Mouse (Mus musculus) spleen, adult 2 months (tissue): ENCODE measurements around the gene Rasa3.

Source experiments
- CTCF ChIP-seq: fragments of 200-500 bp; IDR thresholded peaks from 2 replicates; pipeline ENCODE4 v1.5.1; 2011; ENCODE audit warnings: mild to moderate bottlenecking, inconsistent platforms; ENCODE audit not compliant: insufficient read depth, insufficient read length, insufficient replicate concordance; ENCODE audit errors: extremely low read depth
- POLR2A ChIP-seq: fragments of 200-500 bp; IDR thresholded peaks from 2 replicates; pipeline ENCODE4 v1.6.1; 2011; ENCODE audit warnings: low read depth, low read length, inconsistent platforms

GRCm38 (mm10) chr8:13676701-13677412 lies 546 bp downstream of the Rasa3 start:
- TF ChIP-seq POLR2A: no peak
- no peak for TF ChIP-seq CTCF
